Mouse (Mus musculus) heart, embryonic 15.5 days (tissue): Measurements from ENCODE around the gene Gm13698. TPM values are rescaled to one million over a fixed set of nuclear protein-coding genes. Genes with fewer than 3 reads are reported as not detected.
"Not testable (repeated sequence)": the region's sequence is repeated elsewhere in the genome, so short reads cannot be mapped to it uniquely, and the experiment has no call there.

Source experiments
- ATAC-seq: fragments of 200-750 bp; cut with Nextera tagmentation; replicated peaks from 2 replicates; pipeline ENCODE4 v1.8.0; 2017; ENCODE audit warnings: low read depth, moderate TSS enrichment; ENCODE audit not compliant: insufficient number of reproducible peaks, insufficient read depth, low FRiP score
- H3K27ac ChIP-seq: fragments of 300-500 bp; sonication (generic); 2 replicates; pipeline ENCODE4 v1.5.1; 2015; ENCODE audit warnings: mild to moderate bottlenecking, inconsistent platforms
- H3K27me3 ChIP-seq: fragments of 300-500 bp; sonication (generic); 2 replicates; pipeline ENCODE4 v1.6.1; 2015; ENCODE audit warnings: inconsistent platforms
- H3K36me3 ChIP-seq: fragments of 300-500 bp; sonication (generic); 2 replicates; pipeline ENCODE4 v1.6.1; 2015; ENCODE audit warnings: mild to moderate bottlenecking, inconsistent platforms
- H3K4me1 ChIP-seq: fragments of 300-500 bp; sonication (generic); replicated peaks from 2 replicates; pipeline ENCODE4 v1.6.1; 2015; ENCODE audit warnings: inconsistent platforms
- H3K4me2 ChIP-seq: fragments of 300-500 bp; sonication (generic); 2 replicates; pipeline ENCODE4 v1.6.1; 2015; ENCODE audit warnings: inconsistent platforms, mild to moderate bottlenecking, moderate library complexity
- H3K4me3 ChIP-seq: fragments of 300-500 bp; sonication (generic); 2 replicates; pipeline ENCODE4 v1.5.1; 2015; ENCODE audit warnings: mild to moderate bottlenecking, inconsistent platforms
- H3K9ac ChIP-seq: fragments of 300-500 bp; sonication (generic); 2 replicates; pipeline ENCODE4 v1.6.1; 2015; ENCODE audit warnings: mild to moderate bottlenecking, inconsistent platforms
- H3K9me3 ChIP-seq: fragments of 300-500 bp; sonication (generic); replicated peaks from 2 replicates; pipeline ENCODE4 v1.6.1; 2016; ENCODE audit warnings: inconsistent platforms
- WGBS: fragments of 180-500 bp; shearing (Covaris S2); methylation state at CpG from one replicate; pipeline ENCODE4 v1.1.7; 2015; ENCODE audit warnings: mixed read lengths; 5-methylcytosine and 5-hydroxymethylcytosine counted together
- polyA plus RNA-seq: library from polyadenylated mRNA; unstranded; fragments of >200 nt; fragmentation: Nextera tagmentation; extraction: Ambion mirVana; gene quantifications from 2 replicates; pipeline ENCODE4 v1.2.1, GENCODE M21; 2015

Gene Gm13698
- polyA plus RNA-seq, 1 experiment from 2014 or later = not detected

DNA sequence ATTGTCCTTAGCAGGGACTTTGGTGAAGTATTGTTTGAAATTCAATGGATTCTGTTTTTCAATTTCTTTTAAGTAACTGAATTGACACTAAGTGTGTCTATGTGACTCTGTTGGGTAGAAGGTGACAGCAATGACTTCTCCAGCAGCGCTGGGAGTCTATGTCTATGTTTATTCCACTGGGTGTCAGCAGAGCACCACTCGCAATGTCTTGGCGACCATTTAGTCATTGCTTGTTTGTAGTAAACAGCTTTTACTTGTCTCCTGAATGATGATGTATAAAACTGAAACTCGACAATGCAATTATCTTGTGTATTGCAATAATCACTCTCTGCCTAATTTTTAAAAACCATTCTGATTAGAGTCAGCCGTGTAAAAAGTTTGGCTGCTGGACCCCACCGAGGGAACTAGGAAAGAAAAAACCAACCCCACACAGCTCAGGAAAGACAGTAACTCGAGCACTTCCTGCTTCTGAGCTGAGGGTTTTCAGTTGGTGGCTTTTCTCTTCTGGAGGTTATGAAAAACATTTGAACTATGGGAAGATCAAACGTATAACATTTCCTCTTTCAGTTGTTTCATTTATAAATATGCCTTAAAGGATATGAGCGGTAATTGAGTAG lies 38.3 kb downstream of the Gm13698 start:
- 34% methylated on average over 8 of the region's 9 CpGs for WGBS
- H3K27me3 ChIP-seq, H3K27ac ChIP-seq, H3K4me1 ChIP-seq, H3K4me3 ChIP-seq, H3K9me3 ChIP-seq, H3K9ac ChIP-seq, H3K36me3 ChIP-seq, ATAC-seq: not testable (repeated sequence)
- peak overlapping the region; percentile 27; the same call in 1 of the 2 replicates for H3K4me2 ChIP-seq

DNA sequence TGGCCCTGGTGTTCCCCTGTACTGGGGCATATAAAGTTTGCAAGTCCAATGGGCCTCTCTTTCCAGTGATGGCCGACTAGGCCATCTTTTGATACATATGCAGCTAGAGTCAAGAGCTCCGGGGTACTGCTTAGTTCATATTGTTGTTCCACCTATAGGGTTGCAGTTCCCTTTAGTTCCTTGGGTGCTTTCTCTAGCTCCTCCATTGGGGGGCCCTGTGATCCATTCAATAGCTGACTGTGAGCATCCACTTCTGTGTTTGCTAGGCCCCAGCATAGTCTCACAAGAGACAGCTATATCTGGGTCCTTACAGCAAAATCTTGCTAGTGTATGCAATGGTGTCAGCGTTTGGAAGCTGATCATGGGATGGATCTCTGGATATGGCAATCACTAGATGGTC lies 39.0 kb downstream of the Gm13698 start:
- not testable (repeated sequence) for H3K27me3 ChIP-seq, H3K4me2 ChIP-seq, H3K36me3 ChIP-seq, H3K27ac ChIP-seq, H3K4me3 ChIP-seq, H3K4me1 ChIP-seq, H3K9ac ChIP-seq, ATAC-seq, H3K9me3 ChIP-seq
- 64% methylated on average over 3 of the region's 3 CpGs for WGBS

Other genes with a start within 250 kb of the Gm13698 start
- gene Itgav, start 231.3 kb upstream of the Gm13698 start, polyA plus RNA-seq = 54.0 and 58.7 TPM in 2 replicates
- 1.7 and 2.7 TPM in 2 replicates for gene Fam171b, start 143.1 kb upstream of the Gm13698 start, polyA plus RNA-seq
- not detected in 2 replicates for gene Zswim2, start 14.5 kb upstream of the Gm13698 start, polyA plus RNA-seq
- not detected in 2 replicates for gene Gm13693, start 5.8 kb downstream of the Gm13698 start, polyA plus RNA-seq
- gene Gm13695, start 11.6 kb downstream of the Gm13698 start, polyA plus RNA-seq = not detected in 2 replicates
- not detected in 2 replicates for gene Gm13696, start 17.4 kb downstream of the Gm13698 start, polyA plus RNA-seq
- not detected in 2 replicates for gene Gm13694, start 23.2 kb downstream of the Gm13698 start, polyA plus RNA-seq
- not detected in 2 replicates for gene Gm13697, start 29.1 kb downstream of the Gm13698 start, polyA plus RNA-seq
- gene Gm13691, start 34.9 kb downstream of the Gm13698 start, polyA plus RNA-seq = not detected in 2 replicates